Mouse (Mus musculus) testis, adult 2 months (tissue): ENCODE measurements at regions not wholly inside any gene's neighbourhood (a gene's known extent, or its start where the extent isn't known, plus 50 kb on each side); places are given as distances from the start of the nearest gene placed in this dataset.

ENCODE experiments used
- CTCF ChIP-seq: fragments of 200-500 bp; IDR thresholded peaks from 2 replicates; pipeline ENCODE4 v1.5.1; 2012; ENCODE audit warnings: low read depth, mild to moderate bottlenecking, inconsistent platforms, low read length, moderate library complexity; ENCODE audit not compliant: control insufficient read depth, insufficient read depth, insufficient replicate concordance
- POLR2A ChIP-seq: fragments of 200-500 bp; IDR thresholded peaks from 2 replicates; pipeline ENCODE4 v1.6.1; 2012; ENCODE audit warnings: low read depth, mild to moderate bottlenecking, inconsistent platforms, low read length, moderate library complexity; ENCODE audit not compliant: control insufficient read depth

DNA sequence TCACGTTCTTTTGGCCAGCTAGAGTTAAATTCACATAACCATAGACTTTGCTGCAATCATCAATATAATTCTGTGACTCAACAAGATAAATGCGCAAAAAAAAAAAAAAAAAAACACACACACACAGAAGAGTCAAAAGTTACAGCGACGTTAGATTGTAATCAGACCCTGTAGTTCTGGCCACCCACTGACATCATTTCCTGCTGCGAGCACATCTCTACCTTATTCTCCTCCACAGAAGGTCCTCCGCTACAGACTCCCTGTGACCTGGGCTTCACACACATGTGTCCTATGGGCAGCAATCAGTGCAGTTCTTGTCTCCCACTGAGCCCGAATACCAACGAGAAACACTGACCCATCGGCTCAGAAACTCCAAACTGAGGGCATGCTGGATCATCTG lies 101.9 kb downstream of the Akap11 start:
- no peak for TF ChIP-seq CTCF
- TF ChIP-seq POLR2A, result no peak
